Mouse (Mus musculus) frontal cortex, postnatal 14 days (tissue): ENCODE measurements around the gene Gm43951.
"Not testable (repeated sequence)": the region's sequence is repeated elsewhere in the genome, so short reads cannot be mapped to it uniquely, and the experiment has no call there.

Source experiments
- DNase-seq, 2 experiments: peaks; one replicate each; pipeline ENCODE4 v3.0.0; 2022; ENCODE audit warnings: low spot score in 2 of 2

Gm43951 gene

GRCm38 (mm10) chr11:72203440-72203839 lies 3.2 kb downstream of the Gm43951 start:
- DNase-seq: no peak

- no peak for DNase-seq
Observed at GRCm38 (mm10) chr11:72196506-72196905, 10.1 kb downstream of the Gm43951 start.

GRCm38 (mm10) chr11:72194259-72194658 lies 12.4 kb downstream of the Gm43951 start:
- DNase-seq: no peak

GRCm38 (mm10) chr11:72190857-72191256 lies 15.8 kb downstream of the Gm43951 start:
- no peak for DNase-seq

GRCm38 (mm10) chr11:72184252-72184651 lies 22.4 kb downstream of the Gm43951 start:
- no peak for DNase-seq

- no peak for DNase-seq
Observed at GRCm38 (mm10) chr11:72181136-72181535, 25.5 kb downstream of the Gm43951 start.

- no peak for DNase-seq
Observed at GRCm38 (mm10) chr11:72180556-72180955, 26.1 kb downstream of the Gm43951 start.

GRCm38 (mm10) chr11:72176553-72176952 lies 30.1 kb downstream of the Gm43951 start:
- DNase-seq: no peak

GRCm38 (mm10) chr11:72175966-72176365 lies 30.7 kb downstream of the Gm43951 start:
- DNase-seq: no peak

GRCm38 (mm10) chr11:72174721-72175120 lies 31.9 kb downstream of the Gm43951 start:
- no peak for DNase-seq

GRCm38 (mm10) chr11:72173506-72173905 lies 33.1 kb downstream of the Gm43951 start:
- DNase-seq: no peak

GRCm38 (mm10) chr11:72171906-72172305 lies 34.7 kb downstream of the Gm43951 start:
- DNase-seq: not testable (repeated sequence)

GRCm38 (mm10) chr11:72169871-72170270 lies 36.8 kb downstream of the Gm43951 start:
- DNase-seq: no peak

GRCm38 (mm10) chr11:72163198-72163597 lies 43.4 kb downstream of the Gm43951 start:
- DNase-seq: no peak

- DNase-seq: no peak
Observed at GRCm38 (mm10) chr11:72156624-72157023, 50.0 kb downstream of the Gm43951 start.

GRCm38 (mm10) chr11:72155981-72156428 lies 50.6 kb downstream of the Gm43951 start:
- DNase-seq: no peak

GRCm38 (mm10) chr11:72155186-72155980 lies 51.3 kb downstream of the Gm43951 start:
- DNase-seq: no peak
